Mouse (Mus musculus): ENCODE data around the gene 2310033P09Rik. TPM values are rescaled to one million over a fixed set of nuclear protein-coding genes. Genes with fewer than 3 reads are reported as not detected.

2310033P09Rik gene
- total RNA-seq, 2 experiments from 2014 or later, result 26.6 to 27.3 TPM

DNA sequence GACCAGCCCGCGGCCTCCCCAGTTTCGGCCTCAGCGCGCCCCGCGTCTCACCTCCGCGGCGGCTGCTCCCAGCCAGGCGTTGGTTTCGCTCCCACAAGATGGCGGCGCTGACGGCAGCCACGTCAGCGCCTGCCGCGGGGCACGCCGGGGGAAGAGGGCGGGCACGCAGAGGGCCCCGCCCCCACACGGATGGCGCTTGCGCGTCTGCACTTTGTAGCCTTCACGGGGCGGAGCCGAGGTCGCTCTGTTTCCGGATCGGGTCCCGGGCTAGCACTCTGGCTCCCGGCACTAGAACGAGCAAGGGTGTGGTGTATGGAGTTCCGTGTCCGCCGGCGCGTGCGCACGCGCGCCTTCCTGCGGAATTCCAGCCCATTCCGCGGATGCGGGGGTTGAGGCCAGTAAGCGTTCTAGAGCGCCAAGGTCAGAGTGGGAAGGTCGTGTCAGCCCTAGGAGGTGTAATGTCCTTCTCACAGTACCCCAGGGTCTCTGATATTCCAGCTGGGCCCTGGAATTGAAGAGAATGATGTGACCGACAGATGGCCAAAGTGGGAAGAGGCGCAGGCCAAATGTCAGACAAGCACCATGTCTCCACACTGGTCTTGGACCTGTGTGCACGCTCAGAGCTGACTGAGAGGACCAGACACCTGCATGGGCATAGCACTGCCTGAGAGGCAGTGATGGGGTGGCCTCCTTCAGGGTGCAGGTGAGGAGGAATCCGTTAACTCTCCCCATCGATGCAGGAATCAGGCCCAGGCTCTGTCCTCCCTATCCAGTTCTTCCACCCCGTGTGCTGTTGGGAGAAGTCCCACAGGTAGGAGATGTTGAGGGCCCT lies 20.2 kb downstream of the 2310033P09Rik start, which contains the start of gene Arf1:
Gene Arf1, minus strand, starts transcription at position 149 of the 832 bp plus-strand sequence.
- peak; percentile 94 to 98 for DNase-seq (ENCODE audit: low spot score in 2 of 2)

DNA sequence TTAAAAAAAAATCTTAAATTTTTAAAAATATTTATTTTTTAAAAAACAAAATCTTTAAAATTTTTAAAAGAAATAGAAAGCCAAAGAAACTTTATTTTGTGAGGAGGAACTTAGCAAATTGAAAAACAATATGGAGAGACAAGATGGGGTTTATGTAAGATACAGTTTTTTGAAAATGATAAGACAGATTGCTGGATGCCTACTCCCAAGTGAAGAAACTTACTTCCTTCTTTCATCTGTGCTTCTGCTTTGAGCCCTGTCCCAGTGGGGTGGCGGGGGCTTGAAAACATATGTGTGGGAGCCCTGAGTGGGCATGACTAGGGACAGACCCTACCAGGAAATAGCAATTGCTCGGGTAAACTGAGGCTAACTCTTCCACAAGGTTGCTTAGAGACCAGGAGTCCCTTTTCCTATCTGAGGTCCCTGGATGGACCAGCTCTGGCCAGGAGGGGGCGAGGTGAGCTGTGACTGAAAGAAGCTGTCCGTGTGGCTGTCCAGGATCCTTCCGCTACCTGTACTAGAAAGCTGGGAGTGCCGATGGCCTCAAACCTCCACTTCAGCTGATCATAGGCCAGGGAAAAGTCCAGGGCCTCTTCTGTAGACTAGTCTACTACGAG lies 22.1 kb downstream of the 2310033P09Rik start:
- peak in 1 of 2 experiments; percentile 66 for DNase-seq (ENCODE audit: low spot score in 2 of 2)

DNA sequence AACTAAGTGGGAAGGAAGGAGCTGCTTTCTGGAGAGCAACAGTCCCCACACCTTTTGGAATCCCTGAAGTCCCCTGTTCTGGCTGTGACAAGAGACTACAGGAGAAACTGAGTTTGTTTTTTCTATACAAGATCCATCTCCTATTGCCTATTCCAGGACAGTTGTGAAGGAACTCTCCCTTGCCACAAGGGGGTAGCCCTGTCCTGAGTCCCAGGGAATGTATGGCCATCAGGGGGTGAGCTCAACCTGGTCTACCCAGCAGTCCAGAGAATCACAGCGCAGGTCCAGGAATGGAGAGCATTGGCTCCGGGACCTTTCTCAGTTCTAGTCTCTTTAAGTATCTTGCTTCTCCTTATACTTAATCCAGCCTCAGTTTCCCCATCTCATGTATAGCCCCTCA lies 24.7 kb downstream of the 2310033P09Rik start:
- no peak for DNase-seq (ENCODE audit: low spot score in 2 of 2)

DNA sequence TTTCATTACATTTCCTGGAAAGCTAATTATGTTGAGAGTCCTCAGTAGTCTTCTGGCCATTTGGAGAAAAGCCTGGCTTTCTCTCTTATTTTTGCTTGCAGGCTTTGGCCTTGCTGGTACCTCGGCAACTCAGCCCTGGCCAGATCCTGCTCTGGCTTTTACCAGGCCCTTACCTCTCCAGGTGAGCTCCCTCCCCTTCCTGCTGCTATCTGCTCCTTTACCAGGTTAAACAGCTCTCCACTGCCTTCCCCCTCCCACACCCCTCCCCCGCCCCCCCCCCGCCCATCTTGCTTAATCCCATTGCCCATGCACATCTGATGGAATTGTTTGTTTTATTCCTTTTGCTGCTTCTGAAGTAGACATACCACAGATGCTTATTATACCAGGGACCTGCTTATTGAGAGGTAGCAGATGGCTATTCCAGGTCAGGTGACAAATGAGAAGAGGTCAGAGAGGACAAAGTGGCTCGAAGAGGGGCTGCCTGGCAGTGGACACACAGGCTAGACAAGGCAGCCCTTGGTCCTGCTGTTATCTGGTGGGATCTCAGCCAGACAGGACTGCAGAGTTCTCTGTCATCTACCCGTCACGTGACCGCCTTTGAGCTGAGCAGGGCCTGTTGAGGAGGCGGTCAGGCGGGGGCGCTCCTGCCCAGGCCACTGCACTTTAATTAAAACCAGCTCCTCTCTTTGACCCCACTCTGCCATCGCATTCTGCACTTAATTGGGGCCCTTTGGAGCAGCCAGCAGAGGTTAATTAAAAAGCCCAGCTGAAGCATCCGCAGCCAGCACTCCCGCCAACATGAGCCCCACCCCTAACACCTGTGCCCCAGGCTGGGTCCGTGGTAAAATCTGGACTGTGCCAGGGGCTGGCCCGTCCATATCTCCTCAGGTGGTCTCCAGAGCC lies 30.7 kb downstream of the 2310033P09Rik start:
- peak in 1 of 2 experiments; percentile 78 for DNase-seq (ENCODE audit: low spot score in 2 of 2)

DNA sequence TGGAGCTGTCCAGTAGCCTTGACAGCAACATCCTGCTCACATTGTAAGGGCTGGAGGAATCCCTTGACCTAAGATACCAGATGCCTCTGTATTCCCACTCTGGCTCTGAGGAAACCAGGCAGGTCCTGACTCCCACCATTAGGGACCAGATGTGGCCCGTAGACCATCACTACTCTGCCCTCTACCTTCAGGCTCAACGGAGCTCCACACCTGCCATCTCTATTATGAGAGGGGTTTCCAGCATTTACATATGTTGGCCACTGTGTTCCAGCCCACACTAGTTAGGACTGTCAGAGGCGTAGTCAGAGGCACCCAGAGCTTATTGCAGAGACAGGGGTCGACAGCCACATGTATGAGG lies 31.3 kb downstream of the 2310033P09Rik start:
- no peak for DNase-seq (ENCODE audit: low spot score in 2 of 2)

DNA sequence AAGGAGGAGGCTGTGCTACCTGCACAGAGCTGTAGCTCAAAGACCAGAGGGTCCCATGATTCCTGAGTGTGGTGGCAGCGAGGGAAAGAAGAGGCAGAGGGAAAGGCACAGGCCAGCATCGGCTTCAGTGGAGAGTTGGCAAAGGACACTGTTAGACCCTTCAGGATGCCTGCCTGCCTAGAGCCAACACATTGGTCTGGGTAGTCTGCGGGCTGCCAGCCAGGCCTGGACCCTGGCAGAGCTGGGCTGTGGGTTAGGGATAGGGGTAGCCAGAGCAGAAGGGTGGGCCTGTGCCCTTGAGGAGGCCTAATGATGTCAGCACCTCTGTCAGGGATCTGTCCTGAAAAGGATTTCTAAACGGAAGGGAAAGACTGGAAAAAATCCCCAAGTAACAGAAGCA lies 31.7 kb downstream of the 2310033P09Rik start:
- DNase-seq (ENCODE audit: low spot score in 2 of 2), result no peak

DNA sequence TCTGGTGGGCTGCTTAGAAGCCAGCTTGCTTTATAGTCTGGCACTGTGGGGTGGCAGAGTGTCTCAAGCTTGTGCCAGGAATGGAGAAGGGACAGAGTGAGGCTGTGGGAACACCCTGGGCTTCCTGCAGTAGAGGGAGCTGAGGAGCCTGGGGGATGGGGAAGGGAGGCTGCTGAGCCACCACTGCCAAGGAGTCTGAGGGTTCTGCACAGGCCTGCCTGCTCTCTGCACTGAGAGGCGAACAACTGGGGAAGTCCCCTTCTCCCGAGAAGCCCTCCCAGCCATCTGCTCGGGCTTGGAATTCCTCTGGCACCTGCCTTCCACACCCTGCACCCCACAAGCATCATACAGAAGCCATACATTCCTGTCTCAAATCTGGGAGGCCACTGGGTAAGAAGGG lies 33.7 kb downstream of the 2310033P09Rik start:
- DNase-seq (ENCODE audit: low spot score in 2 of 2), result peak in 1 of 2 experiments; percentile 13

DNA sequence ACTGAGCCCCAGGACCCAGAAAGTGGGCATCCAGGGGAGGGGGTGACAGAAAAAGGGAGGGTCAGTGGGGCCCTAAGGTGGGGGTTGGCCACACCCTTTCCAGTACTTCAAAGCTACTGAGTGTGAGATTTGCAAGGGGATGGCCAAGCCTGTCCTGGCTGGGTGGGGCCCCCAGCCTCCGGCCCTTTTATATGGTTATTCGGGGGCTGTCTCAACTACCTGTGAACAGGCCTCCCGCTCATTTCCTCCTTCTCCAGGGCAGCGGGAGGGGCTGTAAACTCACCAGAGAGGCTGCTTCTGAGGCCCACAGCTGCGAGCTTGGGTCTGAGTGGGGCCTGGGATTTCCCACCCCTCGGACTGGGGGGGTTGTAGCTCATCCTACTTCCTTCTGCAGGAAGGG lies 35.7 kb downstream of the 2310033P09Rik start:
- no peak for DNase-seq (ENCODE audit: low spot score in 2 of 2)

DNA sequence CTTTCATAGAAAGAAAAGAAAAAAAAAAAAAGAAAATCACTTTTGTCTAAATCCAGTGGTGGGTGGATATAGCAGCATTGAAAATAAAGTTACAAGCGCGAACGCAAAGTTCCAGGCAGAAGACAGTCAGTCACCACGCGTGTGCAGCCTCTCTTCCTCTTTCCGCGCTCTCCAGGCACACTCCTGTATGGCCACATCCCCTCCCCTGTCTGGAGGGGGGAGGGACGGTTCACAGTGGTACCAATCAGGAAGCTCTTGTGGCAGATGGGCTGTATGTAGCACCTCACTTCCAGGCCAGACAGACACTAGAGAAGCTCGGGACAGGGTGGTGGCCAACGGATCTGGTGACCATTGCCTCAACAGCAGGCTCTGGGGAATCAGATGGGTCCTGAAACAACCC lies 40.0 kb downstream of the 2310033P09Rik start:
- DNase-seq (ENCODE audit: low spot score in 2 of 2), result no peak

DNA sequence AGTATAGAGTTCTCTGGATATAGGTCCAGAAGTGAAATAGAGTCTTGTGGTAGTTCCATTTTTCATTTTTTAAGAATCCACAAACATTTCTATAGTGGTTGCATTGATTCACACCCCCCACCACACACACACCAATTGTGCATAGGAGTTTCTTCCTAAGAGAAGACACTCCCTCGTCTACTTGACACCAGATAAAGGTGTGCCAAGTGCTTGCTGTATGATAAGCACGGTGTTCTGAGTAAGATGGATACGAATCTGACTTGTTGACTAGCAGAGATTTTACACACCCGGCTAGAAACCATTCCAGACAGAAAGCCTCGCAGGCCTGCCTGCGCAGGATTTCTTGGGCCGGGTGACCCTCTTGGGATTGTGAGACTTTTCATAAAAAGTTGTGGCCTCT lies 51.5 kb downstream of the 2310033P09Rik start:
- DNase-seq (ENCODE audit: low spot score in 2 of 2), result no peak

Other genes with a start within 250 kb of the 2310033P09Rik start
- gene Trim11, start 230.2 kb upstream of the 2310033P09Rik start, total RNA-seq (2021), result 10 to 100 TPM; 29.1 to 30.4 TPM
- 1 to 10 TPM in 1 of 2 experiments, under 1 TPM in 1; 0.91 to 1.7 TPM for gene Obscn, start 71.9 kb upstream of the 2310033P09Rik start, total RNA-seq (2021)
- 1 to 10 TPM; 6.7 TPM for gene Iba57, start 44.6 kb upstream of the 2310033P09Rik start, total RNA-seq (2021)
- 10 to 100 TPM; 11.9 to 13.6 TPM for gene Gjc2, start 25.1 kb upstream of the 2310033P09Rik start, total RNA-seq (2021)
- gene Guk1, start 16.1 kb upstream of the 2310033P09Rik start, total RNA-seq (2021), result 100 to 1,000 TPM; 148 to 152 TPM
- gene Mrpl55, start 5.8 kb upstream of the 2310033P09Rik start, total RNA-seq (2021), result 10 to 100 TPM; 35.9 to 42.8 TPM
- gene Arf1, start 19.9 kb downstream of the 2310033P09Rik start, total RNA-seq (2021), result 100 to 1,000 TPM; 512 to 556 TPM
- gene Wnt3a, start 82.4 kb downstream of the 2310033P09Rik start, total RNA-seq (2021), result under 1 TPM in 1 of 2 experiments, not detected in 1; 0.25 TPM
- 1 to 10 TPM; 3.5 to 4.1 TPM for gene Wnt9a, start 98.6 kb downstream of the 2310033P09Rik start, total RNA-seq (2021)
- gene Prss38, start 167.3 kb downstream of the 2310033P09Rik start, total RNA-seq (2021), result not detected
- 10 to 100 TPM; 24.9 TPM for gene Jmjd4, start 241.7 kb downstream of the 2310033P09Rik start, total RNA-seq (2021)
- gene Snap47, start 242.9 kb downstream of the 2310033P09Rik start, total RNA-seq (2021), result 100 to 1,000 TPM; 359 to 367 TPM